Mouse (Mus musculus) heart, adult 18-20 months (tissue): ENCODE results near the gene Stap2. TPM values are rescaled to one million over a fixed set of nuclear protein-coding genes. Genes with fewer than 3 reads are reported as not detected.

Experiments used
- DNase-seq, 2 experiments: peaks; one replicate each; pipeline ENCODE4 v3.0.0; 2021 to 2022; ENCODE audit warnings: mixed read lengths in 1 of 2
- total RNA-seq, 2 experiments: library from RNA; stranded (reverse); gene quantifications; 2 replicates each; pipeline ENCODE4 v1.2.3; 2021

Stap2 gene
- total RNA-seq, 2 experiments from 2014 or later, result 12.3 to 12.9 TPM

GRCm38 (mm10) chr17:55959946-55960740 lies 45.2 kb downstream of the Stap2 start:
- DNase-seq, result no peak

- peak; percentile 96 to 99 for DNase-seq
Observed at GRCm38 (mm10) chr17:55958918-55959728, 46.3 kb downstream of the Stap2 start, which contains the start of gene Yju2. TSS of gene Yju2 (plus strand) at chr17:55959099.

- DNase-seq, result no peak
Observed at GRCm38 (mm10) chr17:55958584-55958886, 46.8 kb downstream of the Stap2 start.

GRCm38 (mm10) chr17:55957726-55958583 lies 47.4 kb downstream of the Stap2 start:
- no peak for DNase-seq

- DNase-seq, result peak; percentile 53 to 86
Observed at GRCm38 (mm10) chr17:55957168-55957567, 48.2 kb downstream of the Stap2 start.

- DNase-seq, result no peak
Observed at GRCm38 (mm10) chr17:55956591-55956990, 48.8 kb downstream of the Stap2 start.

GRCm38 (mm10) chr17:55956129-55956528 lies 49.3 kb downstream of the Stap2 start:
- no peak for DNase-seq

- DNase-seq, result no peak
Observed at GRCm38 (mm10) chr17:55954229-55954628, 51.2 kb downstream of the Stap2 start.

GRCm38 (mm10) chr17:55953751-55954150 lies 51.6 kb downstream of the Stap2 start:
- DNase-seq, result no peak

- DNase-seq, result peak in 1 of 2 experiments; percentile 45
Observed at GRCm38 (mm10) chr17:55952447-55953027, 52.8 kb downstream of the Stap2 start, which contains the start of gene Ebi3. TSS of gene Ebi3 (plus strand) at chr17:55952640.

GRCm38 (mm10) chr17:55952041-55952440 lies 53.3 kb downstream of the Stap2 start:
- no peak for DNase-seq

GRCm38 (mm10) chr17:55950601-55951000 lies 54.8 kb downstream of the Stap2 start:
- no peak for DNase-seq

GRCm38 (mm10) chr17:55949400-55949799 lies 56.0 kb downstream of the Stap2 start, which contains the start of gene Zfp119b:
TSS of gene Zfp119b (minus strand) at chr17:55949500.
- no peak for DNase-seq

GRCm38 (mm10) chr17:55948647-55949046 lies 56.7 kb downstream of the Stap2 start:
- no peak for DNase-seq

Other genes with a start within 250 kb of the Stap2 start
- gene Zfp119a, start 126.7 kb downstream of the Stap2 start, total RNA-seq, result 1 to 10 TPM; 3.1 to 4.9 TPM
- gene Zfp959, start 113.5 kb downstream of the Stap2 start, total RNA-seq, result 1 to 10 TPM; 4.5 to 4.9 TPM
- gene Zfp119b, start 56.1 kb downstream of the Stap2 start, total RNA-seq, result 1 to 10 TPM; 2.4 TPM
- gene Ebi3, start 52.9 kb downstream of the Stap2 start, total RNA-seq, result 1 to 10 TPM in 1 of 2 experiments, under 1 TPM in 1; 0.69 to 1.1 TPM
- gene Yju2, start 46.5 kb downstream of the Stap2 start, total RNA-seq, result 1 to 10 TPM; 7.5 to 8.6 TPM
- gene Shd, start 35.1 kb downstream of the Stap2 start, total RNA-seq, result 1 to 10 TPM; 1.1 to 1.9 TPM
- gene Fsd1, start 19.1 kb downstream of the Stap2 start, total RNA-seq, result not detected
- 10 to 100 TPM; 59.7 to 60.5 TPM for gene Mpnd, start 127 bp upstream of the Stap2 start, total RNA-seq
- 10 to 100 TPM; 11.7 to 13.7 TPM for gene Sh3gl1, start 31.1 kb upstream of the Stap2 start, total RNA-seq
- gene Chaf1a, start 34.9 kb upstream of the Stap2 start, total RNA-seq, result 1 to 10 TPM; 1.1 to 1.3 TPM
- 10 to 100 TPM; 51.4 to 57.0 TPM for gene Ubxn6, start 69.4 kb upstream of the Stap2 start, total RNA-seq
- gene Hdgfl2, start 74.0 kb upstream of the Stap2 start, total RNA-seq, result 10 to 100 TPM; 30.6 to 37.2 TPM
- gene Plin4, start 104.2 kb upstream of the Stap2 start, total RNA-seq, result 100 to 1,000 TPM; 118 to 175 TPM
- gene Plin5, start 112.0 kb upstream of the Stap2 start, total RNA-seq, result 100 to 1,000 TPM; 166 TPM
- 10 to 100 TPM; 56.2 to 65.4 TPM for gene Lrg1, start 116.4 kb upstream of the Stap2 start, total RNA-seq
- gene Sema6b, start 134.8 kb upstream of the Stap2 start, total RNA-seq, result 10 to 100 TPM; 12.5 to 13.5 TPM
- gene Tnfaip8l1, start 156.9 kb upstream of the Stap2 start, total RNA-seq, result 1 to 10 TPM; 1.3 to 1.5 TPM
- gene Mydgf, start 178.3 kb upstream of the Stap2 start, total RNA-seq, result 10 to 100 TPM; 25.4 to 26.1 TPM
- 10 to 100 TPM; 43.7 to 44.3 TPM for gene Dpp9, start 213.3 kb upstream of the Stap2 start, total RNA-seq